Mouse (Mus musculus) intestine, postnatal 0 days (tissue): ENCODE measurements at regions not wholly inside any gene's neighbourhood (a gene's known extent, or its start where the extent isn't known, plus 50 kb on each side); places are given as distances from the start of the nearest gene placed in this dataset.

Experiments
- ATAC-seq: fragments of 200-750 bp; cut with Nextera tagmentation; 2 replicates; pipeline ENCODE4 v1.8.0; 2017; ENCODE audit warnings: mild to moderate bottlenecking, moderate TSS enrichment, moderate library complexity
- H3K27ac ChIP-seq: fragments of 300-500 bp; sonication (generic); 2 replicates; pipeline ENCODE4 v1.5.1; 2014; ENCODE audit warnings: mild to moderate bottlenecking, low read depth, low read length, moderate library complexity
- H3K27me3 ChIP-seq: fragments of 300-500 bp; sonication (generic); replicated peaks from 2 replicates; pipeline ENCODE4 v1.6.1; 2014; ENCODE audit warnings: low read length, mixed read lengths; ENCODE audit not compliant: control insufficient read depth, insufficient read depth
- H3K36me3 ChIP-seq: fragments of 300-500 bp; sonication (generic); 2 replicates; pipeline ENCODE4 v1.6.1; 2014; ENCODE audit warnings: mild to moderate bottlenecking, moderate library complexity; ENCODE audit not compliant: control insufficient read depth, insufficient read depth
- H3K4me1 ChIP-seq: fragments of 300-500 bp; sonication (generic); replicated peaks from 2 replicates; pipeline ENCODE4 v1.6.1; 2014; ENCODE audit warnings: antibody characterized with exemption, low read length, mixed read lengths; ENCODE audit not compliant: control insufficient read depth, insufficient read depth
- H3K4me2 ChIP-seq: fragments of 300-500 bp; sonication (generic); replicated peaks from 2 replicates; pipeline ENCODE4 v1.6.1; 2014; ENCODE audit warnings: low read depth, mild to moderate bottlenecking, moderate library complexity
- H3K4me3 ChIP-seq: fragments of 300-500 bp; sonication (generic); 2 replicates; pipeline ENCODE4 v1.5.1; 2014; ENCODE audit warnings: low read depth, low read length
- H3K9ac ChIP-seq: fragments of 300-500 bp; sonication (generic); 2 replicates; pipeline ENCODE4 v1.6.1; 2014; ENCODE audit warnings: mild to moderate bottlenecking, low read depth, low read length
- H3K9me3 ChIP-seq: fragments of 300-500 bp; sonication (generic); 2 replicates; pipeline ENCODE4 v1.6.1; 2016; ENCODE audit warnings: mixed run types; ENCODE audit not compliant: control insufficient read depth
- CTCF ChIP-seq: sonication (generic); IDR thresholded peaks from 2 replicates; pipeline ENCODE4 v1.5.1; 2016; ENCODE audit warnings: low read depth, mild to moderate bottlenecking, control low read depth, antibody characterized with exemption, moderate library complexity
- WGBS: fragments of 180-500 bp; shearing (Covaris S2); extraction: QIAGEN DNeasy Blood & Tissue Kit; methylation state at CpG from one replicate; pipeline ENCODE4 v1.1.7; 2014; 5-methylcytosine and 5-hydroxymethylcytosine counted together

GRCm38 (mm10) chr7:36989380-36989779, 291.5 kb downstream of the Tshz3 start:
- Histone ChIP-seq H3K4me3 (no peak overlapping the region), H3K27ac (no peak overlapping the region), H3K27me3 (no peaks in the 10 kb centered on the region), H3K4me1 (no peaks in the 10 kb centered on the region), H3K4me2 (no peak overlapping the region), H3K36me3 (no peaks in the 10 kb centered on the region), H3K9ac (no peak overlapping the region), H3K9me3 (peaks cover 3% of the 10 kb centered on the region; the same call in 1 of the 2 replicates)
- no peak for ATAC-seq
- 85% methylated on average over 1 of the region's 1 CpGs for WGBS
- no peak for TF ChIP-seq CTCF

- Histone ChIP-seq H3K36me3 (no peaks in the 10 kb centered on the region), H3K27me3 (no peaks in the 10 kb centered on the region), H3K4me2 (no peak overlapping the region), H3K9ac (no peak overlapping the region), H3K4me1 (no peaks in the 10 kb centered on the region), H3K9me3 (no peaks in the 10 kb centered on the region), H3K4me3 (no peak overlapping the region), H3K27ac (no peak overlapping the region)
- WGBS, result 72% methylated on average over 5 of the region's 5 CpGs
- no peak for ATAC-seq
- TF ChIP-seq CTCF, result no peak
Observed at GRCm38 (mm10) chr7:37004601-37005000, 306.7 kb downstream of the Tshz3 start.

- ATAC-seq, result no peak
- H3K36me3 ChIP-seq, result no peaks in the 10 kb centered on the region
- no peaks in the 10 kb centered on the region for H3K27me3 ChIP-seq
- H3K27ac ChIP-seq, result no peak overlapping the region
- H3K4me2 ChIP-seq, result no peak overlapping the region
- H3K4me1 ChIP-seq, result no peaks in the 10 kb centered on the region
- H3K4me3 ChIP-seq, result no peak overlapping the region
- no peaks in the 10 kb centered on the region for H3K9me3 ChIP-seq
- peak; percentile 34 for TF ChIP-seq CTCF
- H3K9ac ChIP-seq, result no peak overlapping the region
- 88% methylated on average over 2 of the region's 2 CpGs for WGBS
Observed at GRCm38 (mm10) chr7:37005701-37006100, 307.8 kb downstream of the Tshz3 start.

- Histone ChIP-seq H3K4me3 (no peak overlapping the region), H3K4me1 (no peaks in the 10 kb centered on the region), H3K9ac (no peak overlapping the region), H3K27me3 (no peaks in the 10 kb centered on the region), H3K27ac (no peak overlapping the region), H3K36me3 (no peaks in the 10 kb centered on the region), H3K4me2 (no peak overlapping the region), H3K9me3 (no peaks in the 10 kb centered on the region)
- no peak for TF ChIP-seq CTCF
- ATAC-seq, result no peak
- 65% methylated on average over 10 of the region's 10 CpGs for WGBS
Observed at GRCm38 (mm10) chr7:37006921-37007320, 309.0 kb downstream of the Tshz3 start.

- WGBS, result 59% methylated on average over 6 of the region's 6 CpGs
- no peak overlapping the region for H3K27ac ChIP-seq
- no peaks in the 10 kb centered on the region for H3K27me3 ChIP-seq
- no peak overlapping the region for H3K4me2 ChIP-seq
- H3K4me1 ChIP-seq, result no peaks in the 10 kb centered on the region
- no peak for TF ChIP-seq CTCF
- H3K4me3 ChIP-seq, result no peak overlapping the region
- H3K9ac ChIP-seq, result no peak overlapping the region
- H3K36me3 ChIP-seq, result no peaks in the 10 kb centered on the region
- H3K9me3 ChIP-seq, result no peaks in the 10 kb centered on the region
- ATAC-seq, result no peak
Observed at GRCm38 (mm10) chr7:37011180-37011754, 313.3 kb downstream of the Tshz3 start.

GRCm38 (mm10) chr7:37020078-37020477, 322.2 kb downstream of the Tshz3 start:
- H3K9ac ChIP-seq, result no peak overlapping the region
- TF ChIP-seq CTCF, result peak; percentile 11; the same call in 1 of the 2 replicates
- H3K27ac ChIP-seq, result no peak overlapping the region
- H3K4me2 ChIP-seq, result no peak overlapping the region
- no peaks in the 10 kb centered on the region for H3K27me3 ChIP-seq
- H3K36me3 ChIP-seq, result no peaks in the 10 kb centered on the region
- no peaks in the 10 kb centered on the region for H3K4me1 ChIP-seq
- WGBS, result 32% methylated on average over 3 of the region's 3 CpGs
- H3K4me3 ChIP-seq, result no peak overlapping the region
- ATAC-seq, result no peak
- H3K9me3 ChIP-seq, result no peaks in the 10 kb centered on the region
